Mouse (Mus musculus): ENCODE results near the gene Iqsec3. TPM values are rescaled to one million over a fixed set of nuclear protein-coding genes. Genes with fewer than 3 reads are reported as not detected.

Iqsec3 gene
- total RNA-seq, 2 experiments from 2014 or later: 116 to 121 TPM

DNA sequence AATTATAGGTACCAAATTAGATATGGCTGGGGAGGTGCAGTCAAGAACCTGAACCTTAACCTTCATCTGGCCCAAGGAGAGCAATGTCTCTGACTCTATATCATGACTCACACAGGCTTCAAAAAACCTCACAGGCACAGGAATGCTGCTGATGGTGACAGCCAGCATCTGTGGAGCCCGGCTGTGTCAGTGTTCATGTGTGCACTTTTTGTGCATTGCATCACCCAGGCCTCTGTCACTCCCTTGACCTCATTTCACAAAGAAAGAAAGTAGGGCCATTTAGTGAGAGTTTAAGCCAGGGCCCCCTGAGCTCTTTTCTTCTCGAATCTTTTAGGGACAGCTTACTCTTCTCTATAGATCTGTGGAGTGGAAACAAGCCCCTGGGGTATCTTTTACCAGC is 121.2 kb downstream of the Iqsec3 start:
- no peak overlapping the region for H3K27ac ChIP-seq
- DNase-seq (ENCODE audit: extremely low spot score in 1 of 2, low spot score in 2 of 2): no peak
- intact Hi-C loops (cut with DNase I): no loop called here
- H3K4me3 ChIP-seq: no peak overlapping the region
- no peak for TF ChIP-seq CTCF (IDR thresholded peaks at IDR 0.05)

DNA sequence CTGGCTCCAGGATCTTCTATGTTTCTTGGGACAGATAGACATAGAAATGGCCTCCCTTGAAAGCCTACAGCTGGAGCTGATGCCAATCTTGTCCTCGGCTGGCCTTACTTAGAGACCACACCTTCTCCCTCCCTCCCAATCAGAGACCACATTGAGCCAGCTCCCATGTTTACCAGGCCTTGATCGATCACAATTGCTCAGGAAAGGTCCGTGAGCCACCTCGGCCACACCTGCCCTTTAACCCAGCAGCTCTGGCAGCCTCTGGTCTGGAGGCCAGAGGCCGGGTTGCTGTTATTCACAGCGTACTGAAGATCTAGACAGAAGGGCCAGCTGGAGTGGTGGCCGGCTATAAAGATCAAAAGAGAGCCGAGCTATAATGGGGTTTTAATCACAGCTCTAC is 127.0 kb downstream of the Iqsec3 start:
- no peak for DNase-seq (ENCODE audit: extremely low spot score in 1 of 2, low spot score in 2 of 2)
- Histone ChIP-seq H3K27ac (no peak overlapping the region), H3K4me3 (no peak overlapping the region)
- intact Hi-C loops (cut with DNase I): no loop called here
- no peak for TF ChIP-seq CTCF (IDR thresholded peaks at IDR 0.05)

DNA sequence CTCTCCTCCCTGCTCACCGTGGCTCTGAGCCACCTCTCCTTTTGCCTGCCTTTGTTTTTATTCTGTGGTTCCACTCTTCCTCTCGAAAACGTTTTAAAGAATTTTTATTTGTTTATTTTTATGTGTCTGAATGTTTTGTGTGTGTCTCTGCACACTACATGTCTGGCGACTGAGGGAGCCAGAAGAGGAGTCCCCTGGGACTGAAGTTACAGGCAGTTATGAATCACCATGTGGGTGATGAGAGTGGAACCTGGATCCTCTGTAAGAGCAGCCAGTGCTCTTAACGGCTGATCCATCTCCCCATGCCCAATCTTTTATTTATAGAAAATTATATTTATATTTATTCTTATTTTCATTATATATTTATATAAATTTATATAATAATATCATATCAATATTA is 129.1 kb downstream of the Iqsec3 start:
- H3K4me3 ChIP-seq: no peak overlapping the region
- intact Hi-C loops (cut with DNase I): no loop called here
- TF ChIP-seq CTCF (IDR thresholded peaks at IDR 0.05): no peak
- DNase-seq (ENCODE audit: extremely low spot score in 1 of 2, low spot score in 2 of 2): no peak
- H3K27ac ChIP-seq: no peak overlapping the region

DNA sequence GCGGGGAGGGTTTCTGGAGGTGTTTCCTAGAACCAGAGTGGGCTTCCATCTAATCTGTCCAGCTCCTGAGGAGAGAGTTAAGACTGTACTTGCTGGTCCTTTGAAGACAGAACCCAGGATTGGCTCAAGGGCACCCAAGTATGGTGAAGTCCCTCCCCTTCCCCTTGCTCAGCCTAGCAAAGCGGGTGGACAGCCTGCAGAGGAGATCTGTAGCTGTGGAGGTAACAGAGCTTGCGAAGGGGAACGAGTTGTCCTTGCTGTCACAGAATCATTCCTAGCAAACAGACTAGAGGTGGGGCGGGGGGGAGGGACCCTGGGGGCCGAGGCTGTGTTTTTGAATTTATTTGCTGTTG is 129.7 kb downstream of the Iqsec3 start:
- TF ChIP-seq CTCF (IDR thresholded peaks at IDR 0.05): no peak
- intact Hi-C loops (cut with DNase I): no loop called here
- no peak overlapping the region for H3K4me3 ChIP-seq
- no peak overlapping the region for H3K27ac ChIP-seq
- no peak for DNase-seq (ENCODE audit: extremely low spot score in 1 of 2, low spot score in 2 of 2)

DNA sequence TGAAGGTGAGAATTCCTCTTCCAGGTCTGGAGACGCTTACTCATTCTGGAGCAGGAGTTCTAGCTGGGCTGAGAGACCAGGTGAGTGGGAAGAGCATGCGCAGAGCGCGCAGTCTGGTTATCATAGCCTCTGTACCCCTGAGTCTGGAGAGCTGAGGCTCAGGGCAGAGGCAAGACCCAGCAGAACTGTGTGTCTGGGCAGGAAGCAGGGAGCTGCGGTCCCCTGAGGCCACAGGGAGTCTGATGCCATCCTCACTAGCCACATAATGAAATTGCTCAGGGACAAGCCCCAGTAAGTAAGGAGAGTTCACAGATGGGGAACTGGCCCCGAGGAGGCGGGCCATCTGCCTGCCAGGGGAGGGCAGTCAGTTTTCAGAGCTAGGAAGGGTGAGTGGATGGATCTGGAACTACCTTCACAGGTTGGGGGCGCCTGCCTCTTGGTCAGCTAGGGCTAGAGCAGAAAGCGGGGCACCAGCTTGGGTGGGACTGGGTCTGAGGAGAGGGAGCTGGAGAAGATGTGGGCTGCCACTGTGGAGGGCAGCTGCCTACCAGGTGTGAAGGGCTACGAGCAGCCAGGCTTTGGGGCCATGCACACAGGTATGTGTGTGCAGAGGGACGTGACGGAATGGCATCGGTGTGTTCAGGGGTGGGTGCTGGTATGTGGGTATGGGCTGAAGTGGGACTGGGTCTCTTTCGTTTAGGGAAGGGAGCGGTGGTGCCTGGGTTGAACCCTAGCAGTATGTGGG is 130.3 kb downstream of the Iqsec3 start, which contains the start of gene Slc6a12:
Gene Slc6a12 (plus strand): TSS at position 51 of the 745 bp plus-strand sequence.
- intact Hi-C loops (cut with DNase I): no loop called here
- no peak for DNase-seq (ENCODE audit: extremely low spot score in 1 of 2, low spot score in 2 of 2)
- no peak within 1 kb of the TSS for H3K4me3 ChIP-seq
- H3K27ac ChIP-seq: no peak within 1 kb of the TSS
- no peak for TF ChIP-seq CTCF (IDR thresholded peaks at IDR 0.05)

DNA sequence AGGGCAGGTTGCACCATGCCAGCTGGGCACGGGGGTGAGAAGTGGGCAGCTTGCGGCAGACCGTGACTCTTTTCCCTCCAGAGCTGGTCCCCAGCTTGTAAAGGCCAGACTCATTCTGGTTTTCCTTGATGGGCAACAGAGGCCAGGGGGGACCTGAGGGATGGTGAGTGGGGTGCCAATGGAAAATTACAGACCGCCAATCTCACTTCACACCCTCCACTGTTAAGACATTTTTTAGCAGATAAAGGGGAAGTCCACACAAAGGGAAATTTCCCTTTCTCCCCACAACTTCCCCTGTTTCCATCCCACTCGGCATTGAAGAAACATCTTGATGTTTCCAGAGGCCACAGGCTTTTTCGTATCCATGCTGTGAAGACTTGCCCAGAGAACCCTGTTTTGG is 131.8 kb downstream of the Iqsec3 start:
- DNase-seq (ENCODE audit: extremely low spot score in 1 of 2, low spot score in 2 of 2): no peak
- no peak overlapping the region for H3K4me3 ChIP-seq
- no peak overlapping the region for H3K27ac ChIP-seq
- no peak for TF ChIP-seq CTCF (IDR thresholded peaks at IDR 0.05)
- intact Hi-C loops (cut with DNase I): no loop called here

DNA sequence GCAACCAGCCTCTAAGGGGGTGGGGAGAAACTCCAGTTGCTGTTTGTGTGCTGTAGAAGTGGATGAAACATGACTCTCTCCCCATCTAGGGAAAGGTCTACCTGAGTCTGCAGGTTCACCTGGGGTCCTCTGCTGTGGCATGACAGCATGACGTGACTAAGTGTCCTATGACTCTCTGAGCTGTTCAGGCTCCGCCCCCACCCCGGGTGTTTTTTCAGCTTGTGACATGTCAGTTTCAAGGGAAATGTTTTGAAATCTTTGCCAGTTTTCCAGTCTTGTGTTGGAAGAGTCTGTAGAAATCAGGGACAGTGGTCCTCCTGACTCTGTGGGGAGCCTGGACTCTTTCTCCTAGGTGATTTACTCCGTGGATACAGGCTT is 135.0 kb downstream of the Iqsec3 start:
- Histone ChIP-seq H3K27ac (no peak overlapping the region), H3K4me3 (no peak overlapping the region)
- DNase-seq (ENCODE audit: extremely low spot score in 1 of 2, low spot score in 2 of 2): no peak
- intact Hi-C loops (cut with DNase I): loop anchor here (1.0 to 2.0 kb wide), 2 partner anchors 28 to 195 kb away; no protein-coding TSS in a partner anchor
- no peak for TF ChIP-seq CTCF (IDR thresholded peaks at IDR 0.05)

DNA sequence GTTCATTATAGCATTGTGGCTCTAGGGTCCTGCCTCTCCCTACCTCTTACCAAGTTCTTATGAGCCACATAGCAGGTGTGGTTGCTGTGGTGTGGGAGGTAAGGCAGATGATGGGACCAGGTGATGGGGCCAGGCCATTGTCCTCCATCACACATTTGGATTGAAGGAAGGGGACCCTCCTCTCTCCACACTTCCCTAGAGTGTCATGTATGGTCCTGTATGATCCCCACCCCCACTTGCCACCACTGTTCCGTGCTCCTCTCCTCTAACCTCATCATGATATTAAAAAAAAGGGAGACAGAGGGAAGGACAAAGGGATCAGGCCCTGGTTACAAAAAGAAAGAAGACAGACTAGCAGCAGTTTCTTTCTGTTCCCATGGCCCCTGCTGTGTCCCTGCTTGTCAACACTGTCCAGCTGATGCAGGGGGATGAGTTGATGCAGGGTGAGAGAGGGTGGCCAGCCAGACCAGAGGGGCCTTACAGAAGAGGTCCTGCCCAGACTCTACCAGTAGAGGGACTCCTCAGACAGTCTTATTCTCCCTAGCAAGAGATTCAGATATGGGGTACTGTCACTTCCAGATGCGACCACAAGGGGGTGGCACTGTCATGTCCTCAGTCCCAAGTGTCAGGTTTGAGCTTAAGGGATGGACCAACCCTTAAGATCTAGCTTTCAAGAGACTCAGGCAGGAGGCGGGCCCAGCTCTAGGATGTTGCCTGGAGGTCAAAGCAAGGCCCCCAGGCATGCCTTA is 135.5 kb downstream of the Iqsec3 start:
- Histone ChIP-seq H3K4me3 (no peak overlapping the region), H3K27ac (no peak overlapping the region)
- TF ChIP-seq CTCF (IDR thresholded peaks at IDR 0.05): peak; percentile 93
- intact Hi-C loops (cut with DNase I): loop anchor here (1.0 to 2.0 kb wide), 2 partner anchors 29 to 195 kb away; no protein-coding TSS in a partner anchor
- peak; percentile 78 to 80 for DNase-seq (ENCODE audit: extremely low spot score in 1 of 2, low spot score in 2 of 2)

DNA sequence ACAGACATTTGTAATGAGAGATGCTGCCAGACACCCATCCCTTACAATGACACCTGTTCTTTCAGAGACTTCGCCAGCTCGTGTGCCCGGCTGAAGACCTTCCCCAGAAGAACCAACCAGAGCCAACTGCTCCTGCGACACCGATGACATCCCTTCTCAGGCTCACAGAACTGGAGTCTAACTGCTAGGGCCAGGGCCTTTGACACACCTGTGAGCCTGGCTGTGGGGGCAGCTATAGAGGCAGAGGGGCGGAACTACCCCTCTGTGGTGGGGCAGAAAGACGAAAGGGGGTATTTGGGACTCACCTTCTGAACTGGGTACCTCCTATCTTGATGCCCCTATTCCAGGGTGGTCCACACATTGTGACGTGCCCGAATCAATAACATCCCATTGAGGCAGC is 136.2 kb downstream of the Iqsec3 start:
- TF ChIP-seq CTCF (IDR thresholded peaks at IDR 0.05): no peak
- no peak for DNase-seq (ENCODE audit: extremely low spot score in 1 of 2, low spot score in 2 of 2)
- intact Hi-C loops (cut with DNase I): no loop called here
- Histone ChIP-seq H3K27ac (no peak overlapping the region), H3K4me3 (no peak overlapping the region)

DNA sequence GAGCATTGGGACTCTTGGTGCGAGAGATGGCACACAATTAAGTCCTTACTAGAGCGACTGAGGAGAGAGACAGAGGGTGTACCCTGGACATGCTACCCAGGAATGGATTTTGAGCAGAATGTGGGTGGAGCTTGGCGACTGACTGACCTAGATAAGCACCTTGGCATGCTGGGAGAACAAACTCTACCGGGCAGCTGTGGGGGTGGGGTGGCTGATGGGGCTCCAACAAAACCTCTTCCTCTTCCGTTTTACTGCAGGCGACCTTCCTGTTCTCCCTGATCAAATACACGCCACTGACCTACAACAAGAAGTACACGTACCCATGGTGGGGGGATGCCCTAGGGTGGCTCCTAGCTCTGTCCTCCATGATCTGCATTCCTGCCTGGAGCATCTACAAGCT is 136.9 kb downstream of the Iqsec3 start:
- intact Hi-C loops (cut with DNase I): no loop called here

DNA sequence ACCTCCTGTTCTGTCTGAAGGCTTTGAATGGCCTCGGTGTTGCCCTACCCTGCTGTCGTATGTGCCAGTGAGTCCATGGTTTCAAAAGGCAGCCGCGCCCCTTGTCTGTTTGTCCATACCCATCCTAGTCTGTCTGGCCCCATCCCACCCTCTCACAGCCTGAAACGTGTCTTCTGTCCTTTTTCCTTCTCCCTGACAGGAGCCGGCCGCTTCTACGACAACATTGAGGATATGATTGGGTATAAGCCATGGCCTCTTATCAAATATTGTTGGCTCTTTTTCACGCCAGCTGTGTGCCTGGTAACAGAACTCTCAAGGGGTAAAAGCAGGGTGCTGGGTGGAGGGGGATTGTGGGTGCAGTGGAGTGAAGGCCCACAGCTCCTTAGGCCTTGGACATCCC is 137.6 kb downstream of the Iqsec3 start:
- no peak for TF ChIP-seq CTCF (IDR thresholded peaks at IDR 0.05)
- intact Hi-C loops (cut with DNase I): no loop called here
- no peak overlapping the region for H3K27ac ChIP-seq
- no peak overlapping the region for H3K4me3 ChIP-seq
- DNase-seq (ENCODE audit: extremely low spot score in 1 of 2, low spot score in 2 of 2): no peak

More for the DNA sequence above, 136.9 kb downstream of the Iqsec3 start:
- Histone ChIP-seq H3K4me3 (no peak overlapping the region), H3K27ac (no peak overlapping the region)
- no peak for DNase-seq (ENCODE audit: extremely low spot score in 1 of 2, low spot score in 2 of 2)
- no peak for TF ChIP-seq CTCF (IDR thresholded peaks at IDR 0.05)

DNA sequence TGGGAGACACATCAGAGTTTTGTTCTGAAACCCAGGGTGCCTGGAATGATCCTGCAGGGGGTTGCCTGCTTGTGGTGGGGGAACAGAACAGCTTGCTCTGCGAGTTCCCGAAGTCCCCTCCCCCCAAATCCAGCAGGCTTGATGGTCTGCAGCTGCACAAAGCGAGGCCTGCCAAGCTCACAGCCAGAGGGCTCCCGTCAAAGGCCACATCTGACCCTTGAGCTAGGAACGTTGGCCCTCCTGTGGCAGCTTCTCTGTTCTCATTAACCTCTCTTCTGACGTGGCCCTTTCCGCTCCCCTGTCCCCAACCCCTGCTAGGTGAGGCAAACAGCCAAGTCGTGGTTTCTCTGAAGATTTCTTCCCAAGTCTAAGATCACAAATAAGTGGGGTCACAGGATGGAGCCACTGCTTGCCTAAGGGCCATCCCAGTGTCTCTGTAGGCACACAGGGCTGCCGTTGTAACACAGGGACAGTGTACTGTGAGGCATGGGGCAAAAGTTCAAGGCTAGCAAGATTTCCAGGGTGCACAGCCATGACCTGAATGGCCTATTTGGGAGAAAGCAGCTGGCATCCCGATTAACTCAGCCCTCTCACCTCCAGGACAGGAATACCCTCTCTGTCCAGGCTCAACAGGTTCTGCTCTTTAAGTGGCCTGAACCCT is 143.5 kb downstream of the Iqsec3 start:
- DNase-seq (ENCODE audit: extremely low spot score in 1 of 2, low spot score in 2 of 2): peak in 1 of 2 experiments; percentile 15
- intact Hi-C loops (cut with DNase I): no loop called here
- H3K4me3 ChIP-seq: no peak overlapping the region
- no peak overlapping the region for H3K27ac ChIP-seq
- TF ChIP-seq CTCF (IDR thresholded peaks at IDR 0.05): no peak

Data from left cerebral cortex, adult 2 months (tissue).